Mouse (Mus musculus): ENCODE measurements around the gene Disc1.
A peak's percentile ranks its signal among the peaks of the same experiment; 100 is the strongest.

The Disc1 gene

DNA sequence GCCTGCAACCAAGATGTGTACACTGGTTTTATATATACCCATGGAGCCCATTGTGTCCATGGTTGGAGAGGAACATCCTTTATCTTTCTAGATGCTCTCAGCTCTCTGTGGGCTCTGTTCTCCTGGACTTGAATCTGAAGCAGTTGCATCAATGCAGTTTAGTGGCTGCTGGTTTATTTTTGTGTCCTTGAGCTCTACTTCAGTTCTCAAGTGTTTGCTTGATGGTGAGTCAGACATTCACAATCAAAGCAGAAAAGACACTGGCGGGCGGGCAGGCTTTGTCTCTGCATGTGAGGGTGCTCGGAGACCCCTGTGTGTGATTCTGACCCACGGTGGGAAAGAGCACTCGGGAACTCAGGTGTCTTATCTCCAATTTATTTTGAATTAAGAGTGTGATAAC is 166.6 kb downstream of the Disc1 start:
- no peak for DNase-seq (ENCODE audit: low read depth, low spot score)

DNA sequence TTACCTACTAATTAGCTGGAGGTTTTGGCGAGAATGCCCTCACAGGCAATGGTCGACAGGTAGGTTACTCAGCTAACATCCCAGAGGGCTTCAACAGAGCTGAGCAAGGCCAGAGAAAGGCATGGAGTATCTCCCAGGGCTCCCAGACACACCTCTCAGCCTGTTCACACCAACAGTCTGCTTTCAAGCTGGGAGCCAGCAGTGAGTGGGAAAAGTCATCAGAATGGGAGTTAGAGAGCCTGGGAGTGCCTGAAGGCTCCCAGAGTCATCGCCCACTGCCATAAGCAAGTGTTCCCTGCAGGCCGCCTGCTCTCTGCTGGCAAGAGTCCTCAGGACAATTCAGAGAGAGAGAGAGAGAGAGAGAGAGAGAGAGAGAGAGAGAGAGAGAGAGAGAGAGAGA is 167.1 kb downstream of the Disc1 start:
- DNase-seq (ENCODE audit: low read depth, low spot score) = no peak

DNA sequence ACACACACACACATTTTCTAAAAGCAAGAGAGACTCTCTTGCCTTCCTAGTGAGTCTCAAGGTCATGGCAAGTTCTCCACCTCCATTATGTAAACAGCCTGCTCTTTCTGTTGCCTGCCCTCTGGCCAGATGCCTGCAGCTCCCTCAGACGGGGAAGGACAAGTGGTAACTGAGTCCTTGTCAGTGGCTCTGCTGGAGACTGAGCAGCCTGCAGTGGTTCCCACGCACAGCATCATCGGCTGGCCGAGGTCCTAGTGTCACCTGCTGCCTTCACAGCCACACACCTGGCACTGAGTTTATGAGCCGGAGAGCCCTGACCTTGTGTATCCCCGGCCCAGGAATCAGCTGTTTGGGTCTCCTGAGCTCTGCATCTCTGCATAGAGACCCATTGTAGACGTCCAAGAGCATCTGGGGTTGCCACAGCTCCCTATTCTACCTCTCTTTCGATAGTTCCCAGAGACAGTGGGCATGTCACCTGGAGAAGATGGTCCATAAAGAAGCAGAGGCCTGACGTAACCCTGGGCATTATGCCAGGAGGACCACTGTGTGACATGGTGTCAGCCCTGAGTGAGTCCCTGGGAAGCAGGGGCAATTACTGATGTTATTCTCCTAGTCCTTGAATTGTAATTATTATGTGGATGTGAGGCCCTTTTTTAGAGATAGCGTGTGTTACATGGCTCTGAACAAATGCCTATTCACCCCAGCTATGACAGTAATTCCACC is 169.2 kb downstream of the Disc1 start:
- DNase-seq (ENCODE audit: low read depth, low spot score) = no peak

DNA sequence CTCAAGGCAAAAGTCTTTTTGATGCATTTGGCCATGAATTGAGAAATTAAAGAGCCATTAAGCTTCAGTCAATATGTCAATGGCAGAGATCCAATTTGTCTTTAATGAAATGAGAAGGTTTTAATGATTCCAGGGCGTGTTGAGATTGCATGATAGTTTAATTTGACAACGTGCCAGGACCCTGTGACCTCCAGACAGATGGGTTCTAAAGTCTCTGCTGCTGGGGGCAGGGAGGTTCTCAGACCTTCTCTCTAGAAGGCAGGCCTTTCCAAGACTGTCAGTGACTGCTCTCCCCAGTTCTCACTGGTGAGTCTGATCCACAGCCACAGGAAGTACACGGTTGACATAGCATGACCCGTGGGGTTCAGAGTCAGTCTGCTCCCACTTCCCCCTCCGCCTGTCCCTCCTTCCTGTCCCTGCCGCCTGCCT is 170.3 kb downstream of the Disc1 start:
- no peak for DNase-seq (ENCODE audit: low read depth, low spot score)

DNA sequence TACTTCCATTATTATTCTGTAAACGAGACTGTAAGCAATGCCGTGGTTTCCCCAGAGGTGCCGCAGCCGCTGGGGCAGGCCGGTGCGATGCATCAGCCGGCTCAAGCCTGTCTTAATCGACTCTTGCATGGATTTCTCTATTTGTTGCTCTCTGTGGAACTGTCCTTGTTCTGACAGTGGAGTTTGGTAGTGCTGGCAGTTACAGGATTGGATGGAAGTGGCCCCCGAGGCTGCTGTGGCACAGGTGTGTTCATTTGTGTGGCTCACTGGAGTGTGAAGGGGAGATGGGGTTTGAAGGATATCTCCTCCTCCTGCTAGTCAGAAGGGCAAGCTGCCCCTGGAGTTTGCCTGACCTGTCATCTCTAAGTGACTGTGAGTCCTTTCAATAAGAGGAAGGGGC is 171.3 kb downstream of the Disc1 start:
- DNase-seq (ENCODE audit: low read depth, low spot score) = no peak

DNA sequence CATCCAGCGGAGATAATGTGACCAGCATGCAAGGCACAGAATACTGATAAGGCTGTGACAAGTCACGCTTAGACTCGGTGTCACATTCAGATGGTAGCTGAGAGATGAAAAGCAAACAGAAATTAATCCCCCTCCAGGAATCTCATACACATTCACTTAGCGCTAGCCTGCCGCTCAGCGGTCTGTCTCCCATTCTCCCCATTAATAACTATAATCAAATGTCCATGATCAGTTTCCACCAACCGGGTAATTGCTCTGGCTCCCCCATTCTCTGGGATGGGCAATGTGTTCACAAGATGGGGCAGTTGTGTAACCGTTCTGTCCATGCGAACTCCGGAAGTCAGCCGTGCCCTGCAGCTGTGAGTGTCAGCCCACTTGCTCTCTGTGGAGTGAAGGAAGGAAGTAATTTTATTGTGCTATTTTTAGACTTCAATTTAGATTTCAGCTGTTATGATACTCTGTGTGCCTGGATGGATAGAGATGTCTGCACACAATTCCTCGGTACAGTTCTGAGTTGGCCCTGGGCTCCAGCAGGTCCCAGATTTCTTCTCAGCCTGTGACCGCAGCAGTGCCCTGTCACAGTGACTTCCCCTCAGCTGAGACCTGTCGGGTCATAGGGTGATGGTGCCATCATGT is 173.1 kb downstream of the Disc1 start:
- DNase-seq (ENCODE audit: low read depth, low spot score) = peak; percentile 15

DNA sequence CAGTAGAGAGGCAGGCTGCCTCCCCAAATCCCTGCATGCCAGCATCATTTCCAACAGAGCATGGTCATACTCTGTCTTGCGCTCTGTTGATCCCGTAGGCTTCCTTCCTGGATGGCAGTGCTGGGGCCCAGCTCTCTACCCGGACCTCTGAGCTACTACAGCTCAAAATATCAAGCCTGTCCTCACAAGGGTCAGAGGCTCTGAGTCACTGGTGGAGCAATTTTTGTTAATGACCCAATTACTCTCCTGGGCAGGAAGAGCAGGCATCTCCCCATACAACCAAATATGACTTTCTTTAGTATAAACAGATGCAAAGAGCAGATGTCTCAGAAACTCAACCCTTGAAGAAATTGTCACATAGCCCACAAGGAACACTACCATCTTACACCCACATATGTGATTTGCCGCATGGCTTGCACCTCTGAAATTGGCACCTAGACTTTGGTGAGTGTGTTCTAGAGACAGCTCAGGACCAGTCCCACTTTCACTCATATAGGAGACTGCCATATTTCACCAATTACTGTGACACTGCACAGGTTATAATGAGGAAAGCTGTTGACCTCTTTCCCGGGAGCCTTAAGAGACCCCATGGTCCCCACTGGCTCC is 176.6 kb downstream of the Disc1 start:
- DNase-seq (ENCODE audit: low read depth, low spot score) = no peak

DNA sequence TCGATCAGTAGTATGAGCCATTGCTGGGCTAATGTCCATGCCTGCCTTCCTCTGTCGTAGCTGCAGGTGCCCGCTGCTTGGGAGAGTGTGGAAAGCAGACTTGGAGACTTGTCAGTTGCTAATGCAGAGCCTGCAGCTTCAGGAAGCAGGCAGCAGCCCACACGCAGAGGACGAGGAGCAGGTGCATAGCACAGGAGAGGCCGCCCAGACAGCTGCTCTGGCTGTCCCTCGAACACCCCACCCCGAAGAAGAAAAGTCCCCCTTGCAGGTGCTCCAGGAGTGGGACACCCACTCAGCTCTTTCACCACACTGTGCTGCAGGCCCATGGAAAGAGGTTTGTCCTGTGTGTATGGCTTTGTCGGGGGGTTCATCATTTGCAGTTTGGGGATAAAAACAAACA is 178.7 kb downstream of the Disc1 start:
- no peak for DNase-seq (ENCODE audit: low read depth, low spot score)

DNA sequence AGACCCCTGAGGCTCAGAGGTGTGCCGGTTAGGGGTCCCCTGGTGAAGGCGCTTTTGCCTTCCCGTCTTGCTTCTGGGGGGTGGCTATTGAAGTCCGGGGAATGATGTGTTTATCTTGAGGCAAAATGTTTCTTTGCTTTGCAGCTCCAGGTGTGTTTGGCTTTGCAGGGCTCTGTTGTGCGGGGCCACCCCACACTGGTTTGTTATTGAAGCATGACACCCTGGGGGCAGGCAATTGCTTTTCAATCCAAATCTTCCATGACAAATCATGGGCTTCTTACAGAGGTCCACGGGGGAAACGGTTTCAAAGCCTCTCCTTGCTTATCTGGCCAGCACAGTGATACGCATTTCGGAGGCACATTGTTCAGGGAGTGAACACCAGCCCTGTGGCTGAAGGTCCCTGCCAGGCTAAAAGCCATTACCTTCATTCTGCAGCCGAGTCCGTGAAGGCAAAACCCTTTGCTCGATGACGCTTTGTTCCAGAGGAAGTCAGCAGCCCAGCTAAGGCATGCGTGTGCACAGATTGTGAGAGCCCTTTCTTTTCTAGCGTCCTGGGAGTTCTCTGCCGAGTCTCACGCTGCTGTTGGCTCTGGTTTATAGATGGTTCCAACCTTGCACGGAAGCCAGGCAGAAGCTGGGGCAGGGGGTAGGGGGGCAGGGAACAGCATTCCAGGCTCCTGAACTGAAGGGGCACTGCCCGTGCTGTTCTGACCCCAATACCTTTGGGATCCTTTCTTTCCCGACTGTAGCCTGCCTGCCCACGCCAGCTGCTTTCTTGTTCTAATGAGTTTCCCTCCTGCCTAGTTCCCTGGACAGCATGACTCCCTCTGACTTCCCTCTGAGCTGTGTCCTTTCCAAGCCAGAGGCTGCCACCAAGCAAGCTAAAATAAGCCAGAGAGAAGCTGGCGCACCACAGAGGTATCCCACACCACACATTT is 182.2 kb downstream of the Disc1 start:
- no peak for DNase-seq (ENCODE audit: low read depth, low spot score)

DNA sequence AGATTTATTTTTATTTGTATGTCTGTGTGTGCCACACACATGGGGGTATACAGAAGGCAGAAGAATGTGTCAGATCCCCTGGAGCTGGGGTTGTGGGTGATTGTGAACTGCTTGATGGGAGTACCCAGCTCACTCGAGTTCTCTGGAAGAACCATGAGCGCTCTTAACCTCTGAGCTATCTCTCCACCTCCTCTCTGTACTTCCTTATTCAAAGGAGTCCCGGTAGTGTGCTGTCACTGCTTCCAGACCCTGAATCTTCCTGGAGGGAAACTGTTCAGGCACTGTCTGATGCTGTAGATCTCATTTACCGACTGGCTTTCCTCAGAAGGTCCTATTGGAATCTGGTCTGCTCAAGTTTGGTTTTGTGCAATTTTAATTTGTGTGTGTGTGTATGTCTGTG is 186.8 kb downstream of the Disc1 start:
- no peak for DNase-seq (ENCODE audit: low read depth, low spot score)

DNA sequence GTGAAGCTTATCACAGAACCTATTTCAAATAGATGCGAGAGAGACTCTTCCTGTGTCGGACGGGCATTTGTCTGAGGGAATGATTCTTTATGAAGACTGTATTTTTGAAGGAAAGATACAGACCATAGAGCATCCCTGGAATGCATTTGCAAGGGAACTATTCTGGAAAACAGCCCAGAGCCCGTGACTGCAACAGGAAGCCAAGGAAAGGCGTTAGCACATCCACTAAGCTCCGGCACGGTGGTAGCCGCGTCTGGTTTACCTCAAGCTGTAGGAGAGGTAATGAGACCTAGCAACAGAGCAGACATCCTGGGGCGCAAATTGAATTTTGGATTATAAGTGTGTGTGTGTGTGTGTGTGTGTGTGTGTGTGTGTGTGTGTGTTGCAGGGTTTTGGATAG is 188.4 kb downstream of the Disc1 start:
- DNase-seq (ENCODE audit: low read depth, low spot score) = no peak

DNA sequence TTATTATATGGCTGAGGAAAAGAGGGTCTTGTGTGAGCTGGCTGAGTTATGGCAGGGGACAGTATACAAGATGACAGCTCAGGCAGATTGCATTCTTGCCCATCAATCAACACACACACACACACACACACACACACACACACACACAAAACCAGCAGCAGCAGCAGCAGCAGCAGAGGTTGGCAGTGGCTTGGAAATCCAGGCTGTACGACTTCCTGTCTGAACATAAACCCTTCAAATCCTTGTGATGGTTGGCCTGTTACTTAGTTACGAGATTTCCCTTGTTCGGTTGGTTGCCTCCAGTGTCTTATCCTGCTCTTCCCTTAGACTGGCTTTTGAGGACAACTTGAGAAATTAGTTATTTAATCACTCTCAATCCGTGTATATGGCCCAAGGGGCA is 188.9 kb downstream of the Disc1 start:
- DNase-seq (ENCODE audit: low read depth, low spot score) = no peak

DNA sequence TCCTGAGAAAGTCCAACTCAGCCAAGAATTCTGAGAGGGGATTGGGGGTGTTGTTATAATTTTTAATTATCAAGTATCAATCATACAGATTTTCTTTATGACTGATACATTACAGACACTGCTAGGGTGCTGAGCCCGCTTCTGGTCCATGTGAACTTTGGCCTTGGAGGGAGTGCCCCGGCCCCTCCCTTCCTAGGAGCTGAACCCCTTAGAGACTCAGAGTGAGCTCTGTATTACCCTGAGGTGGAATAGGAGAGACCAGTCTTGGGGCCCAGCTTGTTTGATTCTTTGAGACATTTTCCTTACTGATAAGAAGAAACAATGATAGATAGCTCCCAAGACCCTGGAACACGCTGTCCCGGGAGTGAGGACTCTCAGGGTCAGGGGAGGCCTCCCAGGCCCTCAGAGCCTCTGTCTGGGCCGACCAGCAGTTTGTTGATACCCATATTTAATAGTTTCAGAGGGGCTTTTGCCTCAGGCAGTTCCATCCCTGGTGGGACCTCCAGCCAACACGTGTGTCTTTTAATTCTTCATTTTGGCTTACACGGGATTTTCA is 192.8 kb downstream of the Disc1 start:
- no peak for DNase-seq (ENCODE audit: low read depth, low spot score)

DNA sequence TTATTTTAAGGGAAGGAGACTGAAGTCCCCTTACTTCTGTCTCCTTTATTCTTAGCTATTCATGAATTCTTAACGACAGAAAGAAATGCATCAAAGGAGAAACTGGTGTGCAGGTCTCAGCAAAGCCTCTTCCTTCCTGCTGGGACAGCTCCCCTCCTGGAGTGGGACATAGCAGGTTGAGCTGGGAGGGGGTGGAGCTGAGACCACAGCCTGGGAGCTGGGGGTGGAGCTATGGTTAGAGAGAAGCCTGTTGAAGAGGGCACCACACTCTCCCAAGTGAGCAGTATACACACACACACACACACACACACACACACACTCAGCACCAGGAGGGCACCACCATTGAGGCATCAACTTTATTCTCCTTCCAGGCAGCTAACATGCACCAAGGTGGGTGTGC is 193.4 kb downstream of the Disc1 start:
- no peak for DNase-seq (ENCODE audit: low read depth, low spot score)

DNA sequence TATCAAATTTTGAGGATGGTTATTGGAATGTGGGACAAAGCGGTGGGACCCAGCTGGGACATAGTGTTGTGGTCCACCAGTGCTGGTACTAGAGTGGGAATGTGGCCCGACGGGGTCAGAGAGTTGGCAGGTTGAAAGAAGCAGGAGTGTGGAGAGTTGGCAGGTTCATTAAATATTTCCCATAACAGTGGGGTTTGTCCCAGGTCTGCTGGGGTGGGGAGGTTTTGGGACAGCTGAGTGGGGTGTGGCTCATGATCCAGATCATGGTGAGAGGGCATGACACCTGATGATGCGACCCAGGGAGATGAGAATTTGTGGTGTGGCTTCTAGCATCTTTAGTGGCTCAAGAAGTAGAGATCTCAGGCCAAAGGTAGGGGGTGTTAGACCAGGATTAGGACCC is 199.0 kb downstream of the Disc1 start:
- no peak for DNase-seq (ENCODE audit: low read depth, low spot score)

DNA sequence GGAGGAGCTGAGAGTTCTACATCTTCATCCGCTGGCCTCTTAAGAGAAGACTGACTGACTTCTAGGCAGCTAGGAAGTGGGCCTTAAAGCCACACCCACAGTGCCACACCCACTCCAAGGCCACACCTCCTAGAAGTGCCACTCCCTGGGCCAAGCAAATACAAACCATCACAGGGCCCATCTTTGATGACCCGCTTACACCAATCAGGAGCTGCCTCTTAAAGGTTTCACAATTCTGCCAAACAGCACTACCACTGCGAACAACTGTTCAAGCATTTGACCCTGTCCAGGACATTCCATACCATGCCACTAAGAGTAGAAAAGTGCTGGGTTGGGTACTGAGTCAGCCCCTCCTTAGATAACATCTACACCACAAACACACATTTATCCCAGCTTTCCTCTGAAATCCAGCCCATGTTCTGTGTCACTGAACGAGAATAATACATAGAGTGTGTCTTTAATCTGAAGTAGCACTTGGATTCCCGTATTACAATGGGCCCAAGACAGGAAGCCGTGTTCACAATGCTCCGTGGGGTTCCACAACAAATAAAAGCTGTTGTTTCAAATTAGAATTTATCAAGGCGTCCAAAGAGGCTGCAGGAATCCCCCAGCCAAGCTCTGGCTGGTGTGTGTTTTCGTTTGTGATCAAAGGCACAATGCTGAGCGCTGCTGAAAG is 199.6 kb downstream of the Disc1 start:
- peak; percentile 64 for DNase-seq (ENCODE audit: low read depth, low spot score)

DNA sequence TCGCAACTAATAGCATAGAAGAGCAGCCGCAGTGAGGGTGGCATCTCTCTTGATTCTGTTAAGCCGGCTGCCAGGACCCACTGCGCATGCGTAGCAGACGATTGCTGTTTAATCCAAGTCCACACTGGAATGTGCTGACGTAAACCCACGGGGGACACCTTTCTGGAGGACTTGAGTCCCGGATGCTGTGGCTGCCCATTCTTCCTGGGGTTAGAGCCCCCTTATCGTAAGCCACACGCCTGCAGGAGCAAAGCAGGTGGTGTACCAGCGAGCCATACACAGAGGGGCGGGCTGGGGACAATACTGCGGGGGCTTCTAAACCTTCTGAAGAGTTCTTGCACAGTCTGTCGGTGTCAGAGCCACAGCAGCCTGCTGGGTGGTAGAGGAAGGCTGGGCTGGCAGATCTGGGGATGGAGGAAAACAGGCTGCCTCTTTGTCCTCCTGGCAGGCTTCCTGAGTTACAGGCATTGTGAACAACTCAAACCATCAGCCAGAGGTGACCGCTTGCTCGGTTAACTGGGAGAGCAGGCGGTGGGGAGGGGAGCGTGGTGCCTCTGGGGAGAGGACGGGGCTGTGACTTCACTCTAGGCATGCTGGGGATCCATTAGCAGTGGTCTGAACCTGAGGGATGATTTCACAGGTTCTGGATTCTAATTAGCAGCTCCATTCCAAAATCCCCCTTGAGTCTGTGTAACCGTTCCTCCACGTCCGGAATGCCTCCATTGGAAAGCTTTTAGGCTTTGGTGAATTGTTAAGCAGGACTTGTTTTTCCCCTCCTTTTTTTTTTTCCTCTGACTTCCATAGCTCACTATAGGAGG is 200.4 kb downstream of the Disc1 start:
- peak; percentile 85 for DNase-seq (ENCODE audit: low read depth, low spot score)

DNA sequence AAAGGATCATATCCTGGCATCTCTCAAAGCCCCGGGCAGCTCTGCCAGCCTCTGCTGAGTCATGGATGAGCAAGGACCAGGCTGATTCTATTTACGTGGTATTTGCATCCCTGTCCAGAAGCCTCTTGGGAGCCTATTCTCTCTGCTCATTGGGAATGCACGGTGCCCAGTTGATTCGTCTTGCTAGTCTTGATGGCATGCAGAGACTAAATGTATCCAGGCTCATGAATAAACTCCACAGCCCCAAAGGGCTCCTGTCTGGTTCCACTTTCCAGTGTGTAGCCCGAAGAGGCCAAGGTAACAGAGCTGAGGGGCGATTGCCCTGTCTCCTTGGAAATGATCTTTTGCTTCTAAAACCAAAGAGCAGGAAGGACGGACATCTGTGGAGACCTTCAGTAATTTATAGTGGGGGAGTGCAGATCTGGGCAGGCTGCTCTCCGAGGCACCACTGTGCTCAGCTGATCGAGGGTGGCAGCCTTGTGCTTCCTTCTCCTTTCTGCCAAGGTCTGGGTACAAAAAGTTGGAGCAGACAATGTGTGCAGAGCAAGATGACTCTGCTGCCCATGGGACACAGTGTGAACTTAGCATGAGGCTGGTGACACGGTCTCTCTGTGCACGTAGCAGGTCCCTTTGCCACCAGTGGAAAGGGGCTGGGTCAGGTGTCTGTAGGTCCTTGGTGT is 201.2 kb downstream of the Disc1 start:
- no peak for DNase-seq (ENCODE audit: low read depth, low spot score)

DNA sequence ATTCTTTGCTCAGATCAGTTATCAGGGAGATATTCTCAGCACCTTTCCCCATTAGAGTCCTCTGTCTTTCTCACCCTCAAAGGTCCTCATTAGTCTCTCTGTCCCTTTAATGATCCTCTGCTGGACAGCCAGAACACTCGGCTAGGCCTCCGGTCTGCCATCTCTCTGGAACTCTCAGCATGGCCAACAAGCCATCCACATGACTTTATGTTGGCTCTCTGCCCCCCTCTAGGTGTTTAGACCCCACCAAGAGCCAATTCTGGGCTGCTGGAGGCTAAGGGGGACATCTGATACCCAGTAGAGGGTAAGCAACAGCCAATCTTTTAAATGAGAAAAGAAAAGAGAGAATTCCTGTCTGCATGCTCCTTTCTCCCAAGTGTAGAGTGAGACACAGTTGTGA is 203.7 kb downstream of the Disc1 start:
- no peak for DNase-seq (ENCODE audit: low read depth, low spot score)

Measured in CD4-positive, CD25-positive, alpha-beta regulatory T cell, adult 2 months (primary cell).